Mouse (Mus musculus) E14TG2a.4 (cell line): ENCODE measurements around the gene Hmx3.
A peak's percentile ranks its signal among the peaks of the same experiment; 100 is the strongest.

Experiments
- H3K27me3 ChIP-seq: 2 replicates; pipeline ENCODE4 v1.6.1; 2014; ENCODE audit warnings: low read length, control low read depth; ENCODE audit not compliant: insufficient read depth
- H3K36me3 ChIP-seq: 2 replicates; pipeline ENCODE4 v1.6.1; 2014; ENCODE audit warnings: low read length, control low read depth; ENCODE audit not compliant: insufficient read depth
- H3K4me1 ChIP-seq: replicated peaks from 2 replicates; pipeline ENCODE4 v1.6.1; 2014; ENCODE audit warnings: low read depth, low read length, control low read depth
- H3K4me3 ChIP-seq: replicated peaks from 2 replicates; pipeline ENCODE4 v1.5.1; 2014; ENCODE audit warnings: mild to moderate bottlenecking, low read length
- H3K9me3 ChIP-seq: 2 replicates; pipeline ENCODE4 v1.6.1; 2014; ENCODE audit warnings: low read length, control low read depth
- CTCF ChIP-seq: conservative IDR thresholded peaks from 2 replicates; pipeline ENCODE4 v1.5.1; 2014; ENCODE audit warnings: low read length
- NANOG ChIP-seq: IDR thresholded peaks from 2 replicates; pipeline ENCODE4 v1.6.1; 2014; ENCODE audit warnings: borderline replicate concordance, low read length, mixed read lengths
- POU5F1 ChIP-seq: IDR thresholded peaks from 2 replicates; pipeline ENCODE4 v1.6.1; 2014; ENCODE audit warnings: low read length, borderline replicate concordance

Gene Hmx3

GRCm38 (mm10) chr7:131545701-131546385 is 3.2 kb downstream of the Hmx3 start:
- Histone ChIP-seq H3K4me1 (peaks cover 39% of the 10 kb centered on the region), H3K4me3 (no peak overlapping the region), H3K9me3 (no peaks in the 10 kb centered on the region), H3K36me3 (no peaks in the 10 kb centered on the region), H3K27me3 (peaks cover 96% of the 10 kb centered on the region)
- no peak for TF ChIP-seq NANOG
- no peak for TF ChIP-seq POU5F1
- TF ChIP-seq CTCF: no peak

- Histone ChIP-seq H3K9me3 (no peaks in the 10 kb centered on the region), H3K4me1 (peaks cover 40% of the 10 kb centered on the region), H3K27me3 (peaks cover 96% of the 10 kb centered on the region), H3K36me3 (no peaks in the 10 kb centered on the region), H3K4me3 (no peak overlapping the region)
- no peak for TF ChIP-seq NANOG
- TF ChIP-seq POU5F1: no peak
These were observed 3.8 kb downstream of the Hmx3 start for GRCm38 (mm10) chr7:131546423-131546822.

- Histone ChIP-seq H3K4me3 (no peak overlapping the region), H3K4me1 (peaks cover 44% of the 10 kb centered on the region), H3K27me3 (peaks cover 96% of the 10 kb centered on the region), H3K36me3 (no peaks in the 10 kb centered on the region), H3K9me3 (no peaks in the 10 kb centered on the region)
- TF ChIP-seq NANOG: no peak
- no peak for TF ChIP-seq POU5F1
- TF ChIP-seq CTCF: no peak
These were observed 4.8 kb downstream of the Hmx3 start for GRCm38 (mm10) chr7:131547481-131547880.

- TF ChIP-seq NANOG: no peak
- TF ChIP-seq POU5F1: no peak
- TF ChIP-seq CTCF: no peak
- Histone ChIP-seq H3K9me3 (no peaks in the 10 kb centered on the region), H3K4me3 (no peak within 1 kb of the TSS), H3K36me3 (no peaks in the 10 kb centered on the region), H3K27me3 (peaks cover 99% of the 10 kb centered on the region), H3K4me1 (peaks cover 50% of the 10 kb centered on the region)
These were observed 5.8 kb downstream of the Hmx3 start, which contains the start of gene Hmx2 for GRCm38 (mm10) chr7:131548473-131548872. TSS of gene Hmx2 (plus strand) at chr7:131548773.

DNA sequence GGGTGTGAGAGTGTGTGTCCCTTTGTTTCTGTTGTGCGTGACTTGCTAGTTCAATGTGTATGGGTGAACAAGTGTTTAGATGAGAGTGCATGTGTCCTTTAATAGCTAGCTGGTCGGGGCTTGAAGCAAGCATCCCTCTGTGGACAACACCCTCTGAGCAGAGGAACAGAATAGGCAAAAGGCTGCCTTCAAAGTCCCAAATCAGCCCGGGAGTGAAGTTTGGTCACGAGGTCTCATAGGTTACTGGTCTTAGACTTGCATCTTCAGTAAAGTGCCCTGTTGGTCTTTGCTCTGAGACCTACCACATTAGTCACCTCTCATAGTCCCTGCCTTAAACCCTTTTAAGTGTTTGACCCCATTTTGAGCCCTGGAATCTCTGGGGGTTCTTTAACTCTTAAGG is 8.8 kb downstream of the Hmx3 start:
- H3K4me1 ChIP-seq: peaks cover 58% of the 10 kb centered on the region
- no peaks in the 10 kb centered on the region for H3K9me3 ChIP-seq
- TF ChIP-seq CTCF (no peak), NANOG (no peak), POU5F1 (no peak)
- peaks cover 98% of the 10 kb centered on the region for H3K27me3 ChIP-seq
- no peaks in the 10 kb centered on the region for H3K36me3 ChIP-seq
- no peak overlapping the region for H3K4me3 ChIP-seq

DNA sequence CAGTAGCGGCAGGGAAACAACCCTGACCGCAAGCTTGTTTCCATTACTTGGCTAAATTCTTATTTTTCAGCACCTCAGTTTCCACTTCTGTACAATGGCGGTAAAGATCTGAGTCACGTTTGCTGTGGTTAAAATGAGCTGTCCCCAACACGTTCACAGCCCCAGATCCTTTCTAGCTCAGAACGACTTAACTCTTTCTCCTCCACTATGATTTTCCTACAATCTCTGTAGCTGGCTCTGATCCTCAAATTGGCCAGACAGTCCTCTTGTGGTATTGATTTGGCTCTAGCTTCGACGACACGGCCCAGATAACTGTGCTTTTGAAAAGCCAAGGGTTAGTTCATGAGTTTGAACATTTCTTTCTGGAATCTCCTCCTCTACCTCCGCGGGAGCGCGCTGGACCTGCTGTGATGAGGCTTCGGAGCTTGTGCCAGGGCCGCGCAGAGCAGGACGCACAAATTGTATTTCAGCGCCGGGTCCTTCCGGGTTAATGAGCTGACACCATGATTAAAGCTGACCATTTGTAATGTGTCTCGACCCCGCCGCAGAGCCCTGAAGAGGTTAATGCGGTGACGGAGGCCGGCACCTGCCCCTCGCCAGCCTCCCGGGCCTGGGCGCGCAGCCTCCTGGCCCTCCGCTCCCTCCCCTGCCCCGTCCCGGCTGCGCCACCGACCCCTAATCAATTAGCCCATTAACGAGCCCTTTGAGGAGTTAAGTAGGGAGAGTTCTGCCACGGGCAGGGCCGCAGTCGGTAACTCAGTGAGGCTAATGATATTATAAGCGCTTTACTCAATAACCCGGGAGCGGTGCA is 9.5 kb downstream of the Hmx3 start:
- Histone ChIP-seq H3K4me3 (peak overlapping the region; percentile 46), H3K27me3 (peaks cover 98% of the 10 kb centered on the region), H3K9me3 (no peaks in the 10 kb centered on the region), H3K4me1 (peaks cover 65% of the 10 kb centered on the region), H3K36me3 (no peaks in the 10 kb centered on the region)
- TF ChIP-seq CTCF (no peak), POU5F1 (no peak), NANOG (no peak)

- Histone ChIP-seq H3K4me3 (peak overlapping the region; percentile 72), H3K9me3 (no peaks in the 10 kb centered on the region), H3K36me3 (no peaks in the 10 kb centered on the region), H3K4me1 (peaks cover 70% of the 10 kb centered on the region), H3K27me3 (peaks cover 98% of the 10 kb centered on the region)
- TF ChIP-seq CTCF (no peak), POU5F1 (no peak), NANOG (no peak)
These were observed 10.1 kb downstream of the Hmx3 start for GRCm38 (mm10) chr7:131552781-131553180.

GRCm38 (mm10) chr7:131553771-131554175 is 11.1 kb downstream of the Hmx3 start:
- Histone ChIP-seq H3K4me3 (peak overlapping the region; percentile 72), H3K36me3 (no peaks in the 10 kb centered on the region), H3K4me1 (peaks cover 70% of the 10 kb centered on the region), H3K9me3 (no peaks in the 10 kb centered on the region), H3K27me3 (peaks cover 95% of the 10 kb centered on the region)
- TF ChIP-seq POU5F1 (no peak), NANOG (no peak), CTCF (no peak)
